8 mouse cellular contexts compared by ENCODE assay signal in the genomic region with DNA sequence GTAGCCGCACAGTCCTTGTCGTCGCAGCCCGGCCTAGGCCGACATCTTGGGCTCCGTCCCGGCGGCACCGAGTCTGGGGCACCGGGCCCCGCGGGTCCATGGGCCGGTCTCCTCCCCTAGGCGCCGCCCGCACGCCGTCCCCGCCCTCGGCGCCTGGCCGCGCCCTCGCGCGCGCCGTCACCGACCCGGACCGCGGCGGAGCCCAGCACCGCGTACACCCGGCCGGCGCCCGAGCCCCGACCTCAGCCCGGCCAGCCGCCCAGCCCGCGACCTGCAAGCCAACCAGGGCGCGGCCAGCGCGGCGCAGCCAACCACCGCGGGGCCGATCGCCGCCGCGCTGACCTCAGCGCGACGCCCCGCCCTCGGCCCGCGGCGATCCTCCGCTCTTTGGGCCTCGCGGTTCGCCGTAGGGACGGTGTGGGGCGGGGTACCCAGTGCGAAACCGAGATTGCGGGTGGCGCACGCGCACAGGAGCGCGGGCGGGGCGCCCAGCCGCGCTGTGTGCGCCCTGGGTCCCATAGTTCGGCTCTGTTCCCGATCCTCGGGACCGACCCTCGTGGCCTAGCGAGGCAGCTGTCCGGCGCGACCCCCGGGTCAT. TPM values are rescaled to one million over a fixed set of nuclear protein-coding genes. Genes with fewer than 3 reads are reported as not detected.
DNase-seq lines count a peak whose midpoint lies in the region; ATAC-seq lines count a peak whose summit lies in the region.

A gene (minus strand): TSS at position 343 of the 598 bp plus-strand sequence.

- no peaks in the 10 kb centered on the region for H3K9me3 ChIP-seq in intestine, embryonic 16.5 days (ENCODE audit: control insufficient read depth, low read length)

- peaks cover 32% of the 10 kb centered on the region for H3K4me1 ChIP-seq in intestine, embryonic 16.5 days (ENCODE audit: control insufficient read depth, insufficient read depth, low read length)

- no peaks in the 10 kb centered on the region for H3K27me3 ChIP-seq in intestine, embryonic 16.5 days (replicated peaks; ENCODE audit: control insufficient read depth, insufficient read depth, low read length)

- H3K36me3 ChIP-seq in intestine, embryonic 16.5 days (ENCODE audit: control insufficient read depth, insufficient read depth, low read length), result no peaks in the 10 kb centered on the region

- H3K27ac ChIP-seq in intestine, embryonic 16.5 days (ENCODE audit: low read length), result peak within 1 kb of the TSS; percentile 99

- H3K4me2 ChIP-seq in intestine, embryonic 16.5 days (ENCODE audit: low read depth, low read length), result peak within 1 kb of the TSS; percentile 89

- WGBS in intestine, embryonic 16.5 days, result under 1% methylated on average over 86 of the region's 94 CpGs

- H3K4me3 ChIP-seq in intestine, embryonic 16.5 days (ENCODE audit: low read length), result peak within 1 kb of the TSS; percentile 98

- peak; percentile 92 for DNase-seq in adrenal gland, adult 8-10 months
- DNase-seq in embryo, embryonic 10.5 days (ENCODE audit: low spot score), result peak; percentile 94
- peak; percentile 93 to 95 for DNase-seq in gastrocnemius, postnatal 4 days (ENCODE audit: low spot score in 2 of 2)
- DNase-seq in left cerebral cortex, postnatal 25 days (ENCODE audit: low spot score in 2 of 2), result peak; percentile 94 to 98
- DNase-seq in mesoderm, embryonic 11.5 days (ENCODE audit: low read depth, low spot score), result peak; percentile 95
- DNase-seq in right cerebral cortex, postnatal 4 days, result peak; percentile 92
- no peak for DNase-seq in T-cell, adult 2 months (ENCODE audit: low spot score)

- intact Hi-C loops in left cerebral cortex, postnatal 25 days (cut with DNase I), result loop anchor here (2.0 kb wide), 1 partner anchor 49 kb away; no protein-coding TSS in a partner anchor

- peak within 1 kb of the TSS; percentile 98 for H3K9ac ChIP-seq in intestine, embryonic 16.5 days (ENCODE audit: low read depth, low read length)

- peak; percentile 93 for ATAC-seq in intestine, embryonic 16.5 days

RNA-seq across cellular contexts. Expression of the gene that starts here (rescaled TPM):
- total RNA-seq in adrenal gland, adult 8-10 months (2022), result 100 to 1,000 TPM; 112 to 162 (median 141) TPM
- total RNA-seq in gastrocnemius, postnatal 4 days (2021), result 10 to 100 TPM; 69.1 to 74.5 TPM
- 30.1 and 32.5 TPM in 2 replicates for polyA plus RNA-seq in intestine, embryonic 16.5 days (2015; fragmentation: Nextera tagmentation; extraction: Ambion mirVana)
- 100 to 1,000 TPM; 133 TPM for total RNA-seq in left cerebral cortex, postnatal 25 days (2021)
